14 mouse cellular contexts compared by ENCODE assay signal in genomic region chr9:105010721-105011120, GRCm38 (mm10).
"Had no signal": no experiment of that assay in that cellular context is flagged by ENCODE, and none has a peak within 500 bp of the region (broad histone marks: within the 10 kb centered on the region; RNA-seq: fewer than 3 reads in every experiment).

No protein-coding gene starts in this region.

- H3K4me2 ChIP-seq: intestine, embryonic 15.5 days; limb, embryonic 12.5 days; liver, embryonic 13.5 days; lung, embryonic 15.5 days; midbrain, embryonic 11.5 days; midbrain, embryonic 15.5 days; neural tube, embryonic 12.5 days; stomach, embryonic 15.5 days had no signal

- H3K27ac ChIP-seq: intestine, embryonic 15.5 days; limb, embryonic 12.5 days; liver, embryonic 13.5 days; lung, embryonic 15.5 days; macrophage; midbrain, embryonic 15.5 days; neural tube, embryonic 12.5 days; stomach, embryonic 15.5 days had no signal

- H3K4me1 ChIP-seq: intestine, embryonic 15.5 days; limb, embryonic 12.5 days; liver, embryonic 13.5 days; lung, embryonic 15.5 days; megakaryocyte, embryonic 14.5 days; midbrain, embryonic 15.5 days; neural tube, embryonic 12.5 days; stomach, embryonic 15.5 days had no signal

- ATAC-seq: intestine, embryonic 15.5 days; liver, postnatal 0 days; midbrain, embryonic 15.5 days had no signal

- H3K9me3 ChIP-seq: intestine, embryonic 15.5 days; limb, embryonic 12.5 days; liver, embryonic 13.5 days; lung, embryonic 15.5 days; midbrain, embryonic 15.5 days; neural tube, embryonic 12.5 days; stomach, embryonic 15.5 days had no signal

- H3K4me3 ChIP-seq: intestine, embryonic 15.5 days; limb, embryonic 12.5 days; liver, embryonic 13.5 days; lung, embryonic 15.5 days; megakaryocyte, embryonic 14.5 days; midbrain, embryonic 15.5 days; neural tube, embryonic 12.5 days; stomach, embryonic 15.5 days had no signal

- H3K36me3 ChIP-seq: intestine, embryonic 15.5 days; limb, embryonic 12.5 days; liver, embryonic 13.5 days; lung, embryonic 15.5 days; midbrain, embryonic 15.5 days; neural tube, embryonic 12.5 days; stomach, embryonic 15.5 days had no signal

- H3K27me3 ChIP-seq: intestine, embryonic 15.5 days; limb, embryonic 12.5 days; liver, embryonic 13.5 days; lung, embryonic 15.5 days; megakaryocyte, embryonic 14.5 days; midbrain, embryonic 15.5 days; neural tube, embryonic 12.5 days; stomach, embryonic 15.5 days had no signal

- H3K9ac ChIP-seq: intestine, embryonic 15.5 days; limb, embryonic 12.5 days; liver, embryonic 13.5 days; liver, postnatal 0 days; lung, embryonic 15.5 days; midbrain, embryonic 15.5 days; neural tube, embryonic 12.5 days; stomach, embryonic 15.5 days had no signal

- DNase-seq: liver; liver, embryonic 13.5 days; liver, postnatal 0 days; lung, postnatal 14 days; thymus, postnatal 4 days had no signal
